Mouse (Mus musculus) midbrain, embryonic 11.5 days (tissue): ENCODE measurements at regions not wholly inside any gene's neighbourhood (a gene's known extent, or its start where the extent isn't known, plus 50 kb on each side); places are given as distances from the start of the nearest gene placed in this dataset.

Source experiments
- ATAC-seq: fragments of 200-750 bp; cut with Nextera tagmentation; 2 replicates; pipeline ENCODE4 v1.8.0; 2017; ENCODE audit warnings: moderate TSS enrichment, moderate library complexity; ENCODE audit not compliant: low FRiP score
- DNase-seq: peaks from one replicate; pipeline ENCODE4 v3.0.0; 2015; ENCODE audit warnings: low spot score; ENCODE audit errors: missing footprints
- H3K27ac ChIP-seq: fragments of 300-500 bp; sonication (generic); 2 replicates; pipeline ENCODE4 v1.5.1; 2014; ENCODE audit warnings: low read depth, low read length
- H3K27me3 ChIP-seq: fragments of 300-500 bp; sonication (generic); 2 replicates; pipeline ENCODE4 v1.6.1; 2014; ENCODE audit warnings: mild to moderate bottlenecking, low read length, moderate library complexity, mixed read lengths; ENCODE audit not compliant: control insufficient read depth, insufficient read depth
- H3K36me3 ChIP-seq: fragments of 300-500 bp; sonication (generic); 2 replicates; pipeline ENCODE4 v1.6.1; 2014; ENCODE audit warnings: mild to moderate bottlenecking, low read length, moderate library complexity, mixed read lengths; ENCODE audit not compliant: control insufficient read depth, insufficient read depth
- H3K4me1 ChIP-seq: fragments of 300-500 bp; sonication (generic); 2 replicates; pipeline ENCODE4 v1.6.1; 2014; ENCODE audit warnings: low read length; ENCODE audit not compliant: control insufficient read depth, insufficient read depth
- H3K4me2 ChIP-seq: fragments of 300-500 bp; sonication (generic); 2 replicates; pipeline ENCODE4 v1.6.1; 2014; ENCODE audit warnings: mild to moderate bottlenecking, moderate library complexity
- H3K4me3 ChIP-seq: fragments of 300-500 bp; sonication (generic); 2 replicates; pipeline ENCODE4 v1.5.1; 2014; ENCODE audit warnings: low read depth, low read length
- H3K9ac ChIP-seq: fragments of 300-500 bp; sonication (generic); 2 replicates; pipeline ENCODE4 v1.6.1; 2014; ENCODE audit warnings: low read length
- H3K9me3 ChIP-seq: fragments of 300-500 bp; sonication (generic); 2 replicates; pipeline ENCODE4 v1.6.1; 2016; ENCODE audit warnings: low read length; ENCODE audit not compliant: control insufficient read depth
- WGBS: fragments of 180-500 bp; shearing (Covaris S2); extraction: QIAGEN DNeasy Blood & Tissue Kit; methylation state at CpG from one replicate; pipeline ENCODE4 v1.1.7; 2014; 5-methylcytosine and 5-hydroxymethylcytosine counted together

- peak; percentile 68 for DNase-seq
- H3K36me3 ChIP-seq = no peaks in the 10 kb centered on the region
- no peak for ATAC-seq
- 89% methylated on average over 11 of the region's 11 CpGs for WGBS
- H3K9me3 ChIP-seq = no peaks in the 10 kb centered on the region
- H3K4me1 ChIP-seq = peaks cover 8% of the 10 kb centered on the region; the same call in 1 of the 2 replicates
- no peak overlapping the region for H3K4me2 ChIP-seq
- H3K27me3 ChIP-seq = peaks cover 17% of the 10 kb centered on the region
- H3K27ac ChIP-seq = no peak overlapping the region
- no peak overlapping the region for H3K4me3 ChIP-seq
- no peak overlapping the region for H3K9ac ChIP-seq
These were observed 293.6 kb downstream of the Slc4a3 start for GRCm38 (mm10) chr1:75839551-75840223.

GRCm38 (mm10) chr1:75842396-75842795 lies 296.3 kb downstream of the Slc4a3 start:
- peak; percentile 80 for DNase-seq
- Histone ChIP-seq H3K4me1 (peaks cover 8% of the 10 kb centered on the region; the same call in 1 of the 2 replicates), H3K36me3 (no peaks in the 10 kb centered on the region), H3K4me3 (no peak overlapping the region), H3K27me3 (peaks cover 21% of the 10 kb centered on the region), H3K9ac (no peak overlapping the region), H3K27ac (no peak overlapping the region), H3K4me2 (no peak overlapping the region), H3K9me3 (no peaks in the 10 kb centered on the region)
- WGBS = 36% methylated on average over 4 of the region's 4 CpGs
- no peak for ATAC-seq

GRCm38 (mm10) chr1:75843326-75843725 lies 297.3 kb downstream of the Slc4a3 start:
- H3K4me1 ChIP-seq = peaks cover 8% of the 10 kb centered on the region; the same call in 1 of the 2 replicates
- WGBS = 95% methylated on average over 6 of the region's 6 CpGs
- H3K36me3 ChIP-seq = no peaks in the 10 kb centered on the region
- DNase-seq (peak; percentile 82), ATAC-seq (no peak)
- H3K27ac ChIP-seq = no peak overlapping the region
- no peak overlapping the region for H3K4me3 ChIP-seq
- no peak overlapping the region for H3K9ac ChIP-seq
- no peaks in the 10 kb centered on the region for H3K9me3 ChIP-seq
- H3K27me3 ChIP-seq = peaks cover 21% of the 10 kb centered on the region
- no peak overlapping the region for H3K4me2 ChIP-seq

- no peak for ATAC-seq
- no peak overlapping the region for H3K27ac ChIP-seq
These were observed 298.1 kb downstream of the Slc4a3 start for GRCm38 (mm10) chr1:75844123-75844522.

GRCm38 (mm10) chr1:75844529-75844928 lies 298.5 kb downstream of the Slc4a3 start:
- Histone ChIP-seq H3K9ac (no peak overlapping the region), H3K27ac (no peak overlapping the region), H3K9me3 (no peaks in the 10 kb centered on the region), H3K4me1 (peaks cover 8% of the 10 kb centered on the region; the same call in 1 of the 2 replicates), H3K36me3 (no peaks in the 10 kb centered on the region), H3K4me3 (no peak overlapping the region), H3K4me2 (no peak overlapping the region), H3K27me3 (peaks cover 9% of the 10 kb centered on the region)
- ATAC-seq (no peak), DNase-seq (peak; percentile 77)
- 74% methylated on average over 4 of the region's 4 CpGs for WGBS

More at GRCm38 (mm10) chr1:75844123-75844522, 298.1 kb downstream of the Slc4a3 start:
- Histone ChIP-seq H3K4me2 (no peak overlapping the region), H3K9ac (no peak overlapping the region), H3K4me1 (peaks cover 8% of the 10 kb centered on the region; the same call in 1 of the 2 replicates), H3K27me3 (peaks cover 13% of the 10 kb centered on the region), H3K36me3 (no peaks in the 10 kb centered on the region), H3K4me3 (no peak overlapping the region), H3K9me3 (no peaks in the 10 kb centered on the region)
- WGBS = 65% methylated on average over 10 of the region's 10 CpGs
- DNase-seq = peak; percentile 74

GRCm38 (mm10) chr1:75844981-75845380 lies 298.9 kb downstream of the Slc4a3 start:
- H3K9ac ChIP-seq = no peak overlapping the region
- H3K4me1 ChIP-seq = peaks cover 8% of the 10 kb centered on the region; the same call in 1 of the 2 replicates
- WGBS = 31% methylated on average over 7 of the region's 7 CpGs
- no peak overlapping the region for H3K4me3 ChIP-seq
- no peak overlapping the region for H3K27ac ChIP-seq
- H3K36me3 ChIP-seq = no peaks in the 10 kb centered on the region
- no peak overlapping the region for H3K4me2 ChIP-seq
- DNase-seq = peak; percentile 84
- peaks cover 8% of the 10 kb centered on the region for H3K27me3 ChIP-seq
- ATAC-seq = no peak
- H3K9me3 ChIP-seq = no peaks in the 10 kb centered on the region

GRCm38 (mm10) chr1:75845771-75846535 lies 299.9 kb downstream of the Slc4a3 start:
- H3K36me3 ChIP-seq = no peaks in the 10 kb centered on the region
- H3K27me3 ChIP-seq = peaks cover 8% of the 10 kb centered on the region
- H3K9ac ChIP-seq = no peak overlapping the region
- 88% methylated on average over 4 of the region's 4 CpGs for WGBS
- H3K4me3 ChIP-seq = no peak overlapping the region
- H3K4me1 ChIP-seq = peaks cover 8% of the 10 kb centered on the region; the same call in 1 of the 2 replicates
- DNase-seq (peak; percentile 79), ATAC-seq (no peak)
- no peak overlapping the region for H3K27ac ChIP-seq
- no peak overlapping the region for H3K4me2 ChIP-seq
- no peaks in the 10 kb centered on the region for H3K9me3 ChIP-seq

- Histone ChIP-seq H3K27ac (no peak overlapping the region), H3K4me1 (no peaks in the 10 kb centered on the region), H3K36me3 (no peaks in the 10 kb centered on the region), H3K4me3 (no peak overlapping the region), H3K4me2 (no peak overlapping the region), H3K9me3 (no peaks in the 10 kb centered on the region), H3K9ac (no peak overlapping the region), H3K27me3 (peaks cover 8% of the 10 kb centered on the region)
- WGBS = 45% methylated on average over 3 of the region's 3 CpGs
- peak; percentile 19 for DNase-seq
- no peak for ATAC-seq
These were observed 301.6 kb downstream of the Slc4a3 start for GRCm38 (mm10) chr1:75847681-75848080.

GRCm38 (mm10) chr1:75848436-75848835 lies 302.4 kb downstream of the Slc4a3 start:
- peaks cover 8% of the 10 kb centered on the region for H3K27me3 ChIP-seq
- 86% methylated on average over 4 of the region's 4 CpGs for WGBS
- H3K9ac ChIP-seq = no peak overlapping the region
- no peaks in the 10 kb centered on the region for H3K9me3 ChIP-seq
- H3K4me3 ChIP-seq = no peak overlapping the region
- no peaks in the 10 kb centered on the region for H3K4me1 ChIP-seq
- DNase-seq (peak; percentile 33), ATAC-seq (no peak)
- no peak overlapping the region for H3K4me2 ChIP-seq
- no peak overlapping the region for H3K27ac ChIP-seq
- H3K36me3 ChIP-seq = no peaks in the 10 kb centered on the region
